Mouse (Mus musculus) regulatory T cell (primary cell): ENCODE results near the gene Ddx51.

ENCODE experiments used
- in situ Hi-C: fragments of 300-600 bp; cut with MboI, MseI; formaldehyde crosslinking; loops from one replicate; pipeline ENCODE4 v1.15.1; 2025; ENCODE audit warnings: high pct_unique_total_duplicates

Ddx51 gene

GRCm38 (mm10) chr5:110659682-110660081 lies 6.4 kb downstream of the Ddx51 start:
- in situ Hi-C loops = loop anchor here (10.0 kb wide), 1 partner anchor 1675 kb away; no protein-coding TSS in a partner anchor

- in situ Hi-C loops = no loop called here
These were observed 10.8 kb downstream of the Ddx51 start for GRCm38 (mm10) chr5:110664041-110664440.

DNA sequence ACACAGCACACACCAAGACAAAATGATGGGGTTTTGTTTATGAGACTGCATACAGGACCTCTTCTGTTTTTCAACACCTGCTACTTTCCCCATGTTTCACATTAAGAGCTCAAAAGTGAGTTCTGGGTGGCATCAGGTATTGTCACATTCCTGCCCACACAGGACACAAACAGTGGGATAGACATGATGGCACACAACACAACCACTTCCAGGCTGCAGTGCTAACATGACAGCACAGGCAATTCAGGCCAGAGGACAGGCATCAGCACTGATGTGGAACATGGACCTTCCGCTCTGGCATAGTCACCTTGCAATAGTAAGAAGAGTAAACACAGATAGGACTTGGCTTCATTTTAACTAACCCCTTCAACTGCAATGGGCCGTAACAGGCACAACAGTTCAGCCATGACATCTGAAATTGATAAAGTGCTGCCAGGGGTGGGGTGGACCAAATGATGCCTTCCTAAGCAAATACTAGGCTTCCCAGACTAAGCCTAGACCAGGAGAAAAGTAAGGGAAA lies 11.6 kb downstream of the Ddx51 start:
- in situ Hi-C loops = no loop called here

GRCm38 (mm10) chr5:110665486-110666121 lies 12.4 kb downstream of the Ddx51 start:
- in situ Hi-C loops = no loop called here

DNA sequence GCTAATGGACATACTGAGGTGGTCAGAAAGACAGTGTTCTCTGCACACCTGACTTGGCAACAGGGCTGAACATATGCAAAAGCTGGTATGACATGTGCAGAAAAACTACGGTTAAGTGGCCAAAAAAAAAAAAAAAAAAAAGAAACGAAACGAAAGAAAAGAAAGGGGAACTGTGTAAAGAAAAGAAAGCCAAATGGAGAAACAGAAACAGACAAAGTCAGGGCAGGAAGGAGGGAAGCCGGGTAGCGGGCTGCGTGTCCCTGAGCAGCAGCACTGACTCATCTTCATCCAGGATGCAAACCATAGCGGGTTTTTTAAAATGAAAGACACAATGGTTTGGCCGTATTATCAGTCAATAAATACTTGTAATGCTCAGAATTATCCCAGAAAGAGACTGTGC lies 28.8 kb downstream of the Ddx51 start:
- in situ Hi-C loops = no loop called here

- in situ Hi-C loops = no loop called here
These were observed 45.4 kb downstream of the Ddx51 start for GRCm38 (mm10) chr5:110698617-110699016.

GRCm38 (mm10) chr5:110704004-110704403 lies 50.8 kb downstream of the Ddx51 start:
- in situ Hi-C loops = no loop called here

DNA sequence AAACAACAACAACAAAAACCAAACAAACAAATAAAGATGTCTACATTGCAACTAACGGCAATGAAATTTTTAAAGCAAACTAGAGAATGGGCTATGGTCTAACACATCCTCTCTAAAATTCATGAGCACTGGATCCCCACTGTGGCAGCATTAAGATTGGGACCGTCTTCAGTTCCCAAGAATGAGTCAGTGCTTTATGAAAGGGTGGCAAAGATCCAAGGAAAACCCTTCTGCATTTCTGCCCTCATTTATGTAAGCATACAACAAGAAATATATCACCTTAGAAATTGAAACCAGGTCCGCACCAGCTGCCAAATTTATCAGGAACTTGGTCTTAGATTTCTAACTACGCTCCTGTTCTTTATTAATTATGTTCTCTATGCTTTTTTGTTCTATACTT lies 56.0 kb downstream of the Ddx51 start:
- in situ Hi-C loops = no loop called here
